Mouse (Mus musculus): ENCODE data around the gene Thap7. TPM values are rescaled to one million over a fixed set of nuclear protein-coding genes. Genes with fewer than 3 reads are reported as not detected.

Gene Thap7
- 1.1 TPM for polyA plus RNA-seq (2014; fragmentation: Illumina TruSeq; extraction: RNeasy Lipid Tissue Mini Kit (QIAGEN cat#74804); ENCODE audit: low read depth, low replicate concordance)

GRCm38 (mm10) chr16:17530640-17531288, at the start of gene Thap7:
Thap7 (minus strand) TSS chr16:17531136.

DNA sequence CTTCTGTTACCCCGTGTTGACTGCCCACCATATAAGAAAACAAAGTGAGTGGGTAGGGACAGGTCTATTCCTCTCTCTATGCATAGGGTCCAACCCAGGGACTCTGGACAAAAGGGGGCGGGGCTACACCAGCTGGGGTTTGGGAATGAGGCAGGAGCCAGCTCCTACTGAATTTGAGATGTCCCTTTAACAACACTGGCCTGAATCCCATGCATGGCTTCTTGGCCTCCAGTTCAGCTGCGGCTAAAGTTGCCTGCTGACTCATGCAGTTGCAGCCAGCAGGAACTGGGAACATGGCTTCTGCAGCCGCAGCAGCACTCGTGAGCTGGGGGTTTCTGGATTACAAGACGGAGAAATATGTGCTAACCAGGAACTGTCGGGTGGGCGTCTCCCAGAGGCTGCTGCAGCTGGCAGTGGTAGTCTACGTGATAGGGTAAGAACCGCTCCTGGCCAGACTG, 30.8 kb upstream of the Thap7 start, which contains the start of gene P2rx6:
Gene P2rx6 (plus strand): TSS at position 135 of the 458 bp plus-strand sequence.

DNA sequence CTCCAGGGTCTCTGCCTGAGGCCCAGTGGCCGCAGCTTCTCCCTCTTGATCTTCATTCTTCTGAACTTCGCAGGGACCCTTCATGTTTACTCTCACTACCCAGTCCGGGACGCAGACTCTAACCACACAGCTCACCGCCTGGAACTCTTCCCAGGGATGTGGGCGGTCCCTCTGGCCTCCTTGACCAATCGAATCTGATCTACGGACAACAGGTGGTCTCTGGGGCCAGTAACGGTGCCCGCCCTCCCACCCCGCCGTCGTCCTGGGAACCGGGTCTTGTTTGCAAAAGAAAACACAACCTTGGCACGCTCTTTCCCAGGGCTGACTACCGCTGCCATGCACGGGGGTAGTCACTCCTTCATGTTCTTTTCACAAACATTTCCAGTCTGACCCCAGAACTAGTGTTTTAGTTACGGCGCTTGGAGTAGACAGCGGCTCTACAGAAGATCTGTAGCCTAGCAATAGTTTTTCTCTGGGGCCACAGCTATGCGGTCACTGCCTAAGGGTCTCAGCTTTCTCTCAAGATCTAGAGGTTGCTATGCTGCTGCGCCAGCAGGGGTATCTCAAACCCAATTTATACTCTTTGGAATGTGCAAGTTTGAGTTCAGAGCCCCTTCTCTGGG, 30.3 kb upstream of the Thap7 start, which contains the start of gene Lrrc74b:
Gene Lrrc74b (minus strand): TSS at position 120 of the 623 bp plus-strand sequence.

DNA sequence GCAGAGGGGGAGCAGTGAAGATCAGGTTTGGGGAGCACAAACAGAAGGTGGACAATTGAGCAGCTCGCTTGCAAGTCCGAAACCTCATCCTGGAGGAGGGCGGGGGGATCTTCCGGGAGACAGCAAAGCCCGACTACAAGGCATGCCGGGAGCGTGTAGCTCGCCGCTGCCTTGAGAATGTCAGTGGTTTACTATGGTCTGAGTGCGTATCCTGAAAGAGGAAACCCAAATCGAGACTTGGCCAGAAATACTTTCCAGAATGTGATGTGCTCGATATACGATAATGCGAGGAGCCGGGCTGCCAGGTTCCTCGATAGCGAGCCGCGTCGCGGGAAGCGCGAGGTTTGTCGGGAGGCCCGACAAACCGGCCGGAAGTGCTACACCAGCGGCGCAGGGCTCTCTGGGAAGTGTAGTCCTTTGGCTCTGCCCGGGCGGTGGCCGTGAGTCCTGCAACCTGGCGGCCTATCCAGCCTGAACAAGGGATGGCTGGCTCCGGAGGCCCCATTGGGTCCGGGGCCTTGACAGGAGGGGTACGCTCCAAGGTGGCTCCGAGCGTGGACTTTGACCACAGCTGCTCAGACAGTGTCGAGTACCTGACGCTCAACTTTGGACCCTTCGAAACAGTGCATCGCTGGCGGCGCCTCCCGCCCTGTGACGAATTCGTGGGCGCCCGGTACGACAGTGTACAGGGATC, 22.2 kb downstream of the Thap7 start, which contains the start of gene Lztr1:
Gene Lztr1 (plus strand): TSS at position 143 of the 694 bp plus-strand sequence.

DNA sequence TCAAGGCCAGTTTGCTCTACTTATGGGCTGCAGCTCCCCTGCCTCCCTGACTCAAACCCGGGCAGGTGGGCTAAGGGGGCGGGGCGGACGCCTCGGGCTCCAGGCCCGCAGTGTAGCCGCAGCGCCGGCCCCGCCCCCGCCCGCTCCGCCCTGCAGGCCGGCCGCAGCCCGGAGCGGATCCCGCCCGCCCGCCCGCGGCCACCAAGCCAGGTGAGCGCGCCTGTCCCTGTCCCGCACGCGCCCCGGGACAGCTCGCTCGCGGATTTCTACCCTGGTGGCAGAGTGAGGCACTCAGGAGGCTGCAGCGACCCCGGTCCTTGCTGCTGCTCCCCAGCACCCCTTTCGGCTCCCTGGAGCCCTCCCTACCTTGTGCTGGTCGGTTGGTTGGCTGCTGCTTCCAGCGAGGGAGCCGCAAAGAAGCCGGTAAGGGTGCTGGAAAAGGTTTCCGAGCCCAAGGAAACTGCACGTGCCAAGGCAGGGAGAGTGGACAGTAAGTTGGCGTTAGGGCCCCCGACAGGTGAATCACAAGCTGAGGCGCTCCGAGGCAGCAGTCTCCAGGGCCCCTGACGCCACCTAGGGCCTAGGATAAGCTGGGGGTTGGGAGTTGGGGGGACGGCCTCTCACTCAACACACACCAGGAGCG, 41.3 kb downstream of the Thap7 start, which contains the start of gene Aifm3:
Gene Aifm3 (plus strand): TSS at position 143 of the 643 bp plus-strand sequence.

Other genes starting within 250 kb of the Thap7 start
- gene Serpind1, start 199.8 kb downstream of the Thap7 start, polyA plus RNA-seq (2014; fragmentation: Illumina TruSeq; extraction: RNeasy Lipid Tissue Mini Kit (QIAGEN cat#74804); ENCODE audit: low read depth, low replicate concordance) = 1.4 TPM
- 101 TPM for gene Snap29, start 125.2 kb downstream of the Thap7 start, polyA plus RNA-seq (2014; fragmentation: Illumina TruSeq; extraction: RNeasy Lipid Tissue Mini Kit (QIAGEN cat#74804); ENCODE audit: low read depth, low replicate concordance)
- gene Pi4ka, start 124.8 kb downstream of the Thap7 start, polyA plus RNA-seq (2014; fragmentation: Illumina TruSeq; extraction: RNeasy Lipid Tissue Mini Kit (QIAGEN cat#74804); ENCODE audit: low read depth, low replicate concordance) = 27.7 TPM
- 22.6 TPM for gene Crkl, start 79.1 kb downstream of the Thap7 start, polyA plus RNA-seq (2014; fragmentation: Illumina TruSeq; extraction: RNeasy Lipid Tissue Mini Kit (QIAGEN cat#74804); ENCODE audit: low read depth, low replicate concordance)
- 0.32 TPM for gene Aifm3, start 41.5 kb downstream of the Thap7 start, polyA plus RNA-seq (2014; fragmentation: Illumina TruSeq; extraction: RNeasy Lipid Tissue Mini Kit (QIAGEN cat#74804); ENCODE audit: low read depth, low replicate concordance)
- gene Lztr1, start 22.4 kb downstream of the Thap7 start, polyA plus RNA-seq (2014; fragmentation: Illumina TruSeq; extraction: RNeasy Lipid Tissue Mini Kit (QIAGEN cat#74804); ENCODE audit: low read depth, low replicate concordance) = 22.8 TPM
- gene Lrrc74b, start 30.1 kb upstream of the Thap7 start, polyA plus RNA-seq (2014; fragmentation: Illumina TruSeq; extraction: RNeasy Lipid Tissue Mini Kit (QIAGEN cat#74804); ENCODE audit: low read depth, low replicate concordance) = not detected
- gene P2rx6, start 30.7 kb upstream of the Thap7 start, polyA plus RNA-seq (2014; fragmentation: Illumina TruSeq; extraction: RNeasy Lipid Tissue Mini Kit (QIAGEN cat#74804); ENCODE audit: low read depth, low replicate concordance) = not detected
- not detected for gene Slc7a4, start 52.1 kb upstream of the Thap7 start, polyA plus RNA-seq (2014; fragmentation: Illumina TruSeq; extraction: RNeasy Lipid Tissue Mini Kit (QIAGEN cat#74804); ENCODE audit: low read depth, low replicate concordance)
- gene Smpd4, start 88.2 kb upstream of the Thap7 start, polyA plus RNA-seq (2014; fragmentation: Illumina TruSeq; extraction: RNeasy Lipid Tissue Mini Kit (QIAGEN cat#74804); ENCODE audit: low read depth, low replicate concordance) = 17.9 TPM
- not detected for gene Ccdc74a, start 115.3 kb upstream of the Thap7 start, polyA plus RNA-seq (2014; fragmentation: Illumina TruSeq; extraction: RNeasy Lipid Tissue Mini Kit (QIAGEN cat#74804); ENCODE audit: low read depth, low replicate concordance)
- gene Med15, start 201.8 kb upstream of the Thap7 start, polyA plus RNA-seq (2014; fragmentation: Illumina TruSeq; extraction: RNeasy Lipid Tissue Mini Kit (QIAGEN cat#74804); ENCODE audit: low read depth, low replicate concordance) = 3.7 TPM
- gene Klhl22, start 228.5 kb upstream of the Thap7 start, polyA plus RNA-seq (2014; fragmentation: Illumina TruSeq; extraction: RNeasy Lipid Tissue Mini Kit (QIAGEN cat#74804); ENCODE audit: low read depth, low replicate concordance) = 11.0 TPM